Mouse (Mus musculus): ENCODE data around the gene Smarcd1. TPM values are rescaled to one million over a fixed set of nuclear protein-coding genes. Genes with fewer than 3 reads are reported as not detected.

The Smarcd1 gene
- total and polyA plus RNA-seq, 2 experiments from 2014 or later: 89.4 to 91.2 TPM

- peaks cover 21% of the 10 kb centered on the region for H3K36me3 ChIP-seq (ENCODE audit: insufficient read depth, low read length)
- H3K4me2 ChIP-seq (ENCODE audit: low read depth, low read length): no peak overlapping the region
- no peak for DNase-seq (ENCODE audit: low spot score)
- no peak overlapping the region for H3K9ac ChIP-seq (replicated peaks; ENCODE audit: low read length)
- TF ChIP-seq CTCF (IDR thresholded peaks at IDR 0.05; ENCODE audit: low read depth): no peak
- 78% methylated on average over 12 of the region's 12 CpGs for WGBS
- no peak overlapping the region for H3K27ac ChIP-seq
- H3K4me1 ChIP-seq (ENCODE audit: insufficient read depth, low read length): peaks cover 16% of the 10 kb centered on the region
- no peaks in the 10 kb centered on the region for H3K27me3 ChIP-seq (ENCODE audit: insufficient read depth, low read length)
- H3K4me3 ChIP-seq (ENCODE audit: low read length): no peak overlapping the region
- H3K9me3 ChIP-seq (ENCODE audit: low read length): no peaks in the 10 kb centered on the region
- no peak for ATAC-seq
Measured at GRCm38 (mm10) chr15:99716814-99717213, 14.9 kb downstream of the Smarcd1 start.

- ATAC-seq (peak; percentile 59), DNase-seq (ENCODE audit: low spot score) (peak; percentile 73)
- no peak within 1 kb of the TSS for H3K4me3 ChIP-seq (ENCODE audit: low read length)
- peak within 1 kb of the TSS; percentile 13; the same call in 1 of the 2 replicates for H3K9ac ChIP-seq (replicated peaks; ENCODE audit: low read length)
- TF ChIP-seq CTCF (IDR thresholded peaks at IDR 0.05; ENCODE audit: low read depth): no peak
- H3K27ac ChIP-seq: peak within 1 kb of the TSS; percentile 72
- H3K36me3 ChIP-seq (ENCODE audit: insufficient read depth, low read length): peaks cover 13% of the 10 kb centered on the region
- H3K27me3 ChIP-seq (ENCODE audit: insufficient read depth, low read length): no peaks in the 10 kb centered on the region
- H3K4me2 ChIP-seq (ENCODE audit: low read depth, low read length): peak within 1 kb of the TSS; percentile 27
- WGBS: 38% methylated on average over 26 of the region's 26 CpGs
- peaks cover 17% of the 10 kb centered on the region for H3K4me1 ChIP-seq (ENCODE audit: insufficient read depth, low read length)
- H3K9me3 ChIP-seq (ENCODE audit: low read length): no peaks in the 10 kb centered on the region
Measured at GRCm38 (mm10) chr15:99717386-99718334, 15.7 kb downstream of the Smarcd1 start, which contains the start of gene Gpd1. TSS of gene Gpd1 (plus strand) at chr15:99717515.

GRCm38 (mm10) chr15:99718461-99719021 lies 16.6 kb downstream of the Smarcd1 start:
- no peak for ATAC-seq
- DNase-seq (ENCODE audit: low spot score): no peak
- peaks cover 25% of the 10 kb centered on the region for H3K4me1 ChIP-seq (ENCODE audit: insufficient read depth, low read length)
- no peak overlapping the region for H3K27ac ChIP-seq
- H3K4me2 ChIP-seq (ENCODE audit: low read depth, low read length): no peak overlapping the region
- H3K4me3 ChIP-seq (ENCODE audit: low read length): no peak overlapping the region
- TF ChIP-seq CTCF (IDR thresholded peaks at IDR 0.05; ENCODE audit: low read depth): no peak
- no peaks in the 10 kb centered on the region for H3K9me3 ChIP-seq (ENCODE audit: low read length)
- H3K9ac ChIP-seq (replicated peaks; ENCODE audit: low read length): no peak overlapping the region; the same call in 1 of the 2 replicates
- peaks cover 4% of the 10 kb centered on the region for H3K36me3 ChIP-seq (ENCODE audit: insufficient read depth, low read length)
- WGBS: 68% methylated on average over 9 of the region's 9 CpGs
- H3K27me3 ChIP-seq (ENCODE audit: insufficient read depth, low read length): no peaks in the 10 kb centered on the region

GRCm38 (mm10) chr15:99719865-99720264 lies 17.9 kb downstream of the Smarcd1 start:
- H3K4me1 ChIP-seq (ENCODE audit: insufficient read depth, low read length): peaks cover 36% of the 10 kb centered on the region
- H3K9ac ChIP-seq (replicated peaks; ENCODE audit: low read length): no peak overlapping the region
- H3K4me2 ChIP-seq (ENCODE audit: low read depth, low read length): no peak overlapping the region
- 85% methylated on average over 8 of the region's 8 CpGs for WGBS
- no peak overlapping the region for H3K27ac ChIP-seq
- no peak overlapping the region for H3K4me3 ChIP-seq (ENCODE audit: low read length)
- no peaks in the 10 kb centered on the region for H3K9me3 ChIP-seq (ENCODE audit: low read length)
- H3K27me3 ChIP-seq (ENCODE audit: insufficient read depth, low read length): no peaks in the 10 kb centered on the region
- no peaks in the 10 kb centered on the region for H3K36me3 ChIP-seq (ENCODE audit: insufficient read depth, low read length)
- ATAC-seq (no peak), DNase-seq (ENCODE audit: low spot score) (no peak)
- no peak for TF ChIP-seq CTCF (IDR thresholded peaks at IDR 0.05; ENCODE audit: low read depth)

GRCm38 (mm10) chr15:99721921-99722743 lies 20.2 kb downstream of the Smarcd1 start:
- Histone ChIP-seq H3K9ac (replicated peaks; ENCODE audit: low read length) (no peak overlapping the region), H3K9me3 (ENCODE audit: low read length) (no peaks in the 10 kb centered on the region), H3K27ac (no peak overlapping the region), H3K27me3 (ENCODE audit: insufficient read depth, low read length) (no peaks in the 10 kb centered on the region), H3K4me2 (ENCODE audit: low read depth, low read length) (no peak overlapping the region), H3K4me1 (ENCODE audit: insufficient read depth, low read length) (peaks cover 29% of the 10 kb centered on the region), H3K36me3 (ENCODE audit: insufficient read depth, low read length) (no peaks in the 10 kb centered on the region), H3K4me3 (ENCODE audit: low read length) (no peak overlapping the region)
- TF ChIP-seq CTCF (IDR thresholded peaks at IDR 0.05; ENCODE audit: low read depth): no peak
- WGBS: 80% methylated on average over 25 of the region's 25 CpGs
- no peak for ATAC-seq
- DNase-seq (ENCODE audit: low spot score): no peak

GRCm38 (mm10) chr15:99723120-99723514 lies 21.2 kb downstream of the Smarcd1 start:
- Histone ChIP-seq H3K9ac (replicated peaks; ENCODE audit: low read length) (no peak overlapping the region), H3K36me3 (ENCODE audit: insufficient read depth, low read length) (no peaks in the 10 kb centered on the region), H3K9me3 (ENCODE audit: low read length) (no peaks in the 10 kb centered on the region), H3K4me3 (ENCODE audit: low read length) (no peak overlapping the region), H3K4me2 (ENCODE audit: low read depth, low read length) (no peak overlapping the region), H3K4me1 (ENCODE audit: insufficient read depth, low read length) (peaks cover 25% of the 10 kb centered on the region), H3K27me3 (ENCODE audit: insufficient read depth, low read length) (no peaks in the 10 kb centered on the region), H3K27ac (peak overlapping the region; percentile 78)
- WGBS: 48% methylated on average over 10 of the region's 10 CpGs
- DNase-seq (ENCODE audit: low spot score): no peak
- ATAC-seq: no peak
- no peak for TF ChIP-seq CTCF (IDR thresholded peaks at IDR 0.05; ENCODE audit: low read depth)

Data from hindbrain, postnatal 0 days (tissue).